Mouse (Mus musculus) thymus, postnatal 14 days (tissue): Measurements from ENCODE around the gene Mycbp2.

ENCODE experiments used
- DNase-seq: peaks from one replicate; pipeline ENCODE4 v3.0.0; 2021

Mycbp2 gene

GRCm38 (mm10) chr14:103100296-103100695 lies 246.3 kb downstream of the Mycbp2 start:
- no peak for DNase-seq

GRCm38 (mm10) chr14:103099238-103099933 lies 247.2 kb downstream of the Mycbp2 start, which contains the start of gene Fbxl3:
TSS of gene Fbxl3 (minus strand) at chr14:103099566.
- DNase-seq, result peak; percentile 87

GRCm38 (mm10) chr14:103098587-103099235 lies 247.9 kb downstream of the Mycbp2 start:
- peak; percentile 89 for DNase-seq

- DNase-seq, result no peak
Observed at GRCm38 (mm10) chr14:103098213-103098586, 248.4 kb downstream of the Mycbp2 start.

GRCm38 (mm10) chr14:103096621-103097020 lies 250.0 kb downstream of the Mycbp2 start:
- no peak for DNase-seq

- no peak for DNase-seq
Observed at GRCm38 (mm10) chr14:103095826-103096225, 250.8 kb downstream of the Mycbp2 start.

GRCm38 (mm10) chr14:103095036-103095435 lies 251.6 kb downstream of the Mycbp2 start:
- DNase-seq, result no peak

GRCm38 (mm10) chr14:103093670-103094069 lies 252.9 kb downstream of the Mycbp2 start:
- DNase-seq, result no peak

- no peak for DNase-seq
Observed at GRCm38 (mm10) chr14:103093236-103093635, 253.4 kb downstream of the Mycbp2 start.

- DNase-seq, result peak; percentile 59
Observed at GRCm38 (mm10) chr14:103088624-103089023, 258.0 kb downstream of the Mycbp2 start.

GRCm38 (mm10) chr14:103087846-103088245 lies 258.8 kb downstream of the Mycbp2 start:
- no peak for DNase-seq

GRCm38 (mm10) chr14:103086671-103087324 lies 259.8 kb downstream of the Mycbp2 start:
- no peak for DNase-seq

- no peak for DNase-seq
Observed at GRCm38 (mm10) chr14:103085840-103086533, 260.6 kb downstream of the Mycbp2 start.

GRCm38 (mm10) chr14:103079209-103079977 lies 267.2 kb downstream of the Mycbp2 start:
- DNase-seq, result no peak

- no peak for DNase-seq
Observed at GRCm38 (mm10) chr14:103078006-103078912, 268.4 kb downstream of the Mycbp2 start.

GRCm38 (mm10) chr14:103077272-103078005 lies 269.2 kb downstream of the Mycbp2 start:
- no peak for DNase-seq

GRCm38 (mm10) chr14:103075166-103075565 lies 271.4 kb downstream of the Mycbp2 start:
- DNase-seq, result no peak

GRCm38 (mm10) chr14:103073825-103074224 lies 272.8 kb downstream of the Mycbp2 start:
- DNase-seq, result no peak

GRCm38 (mm10) chr14:103072731-103073130 lies 273.9 kb downstream of the Mycbp2 start:
- no peak for DNase-seq

- DNase-seq, result no peak
Observed at GRCm38 (mm10) chr14:103071471-103071870, 275.1 kb downstream of the Mycbp2 start.

GRCm38 (mm10) chr14:103070790-103071189 lies 275.8 kb downstream of the Mycbp2 start:
- peak; percentile 28 for DNase-seq
